Mouse (Mus musculus) granulocyte monocyte progenitor cell, adult 5-6 weeks (primary cell): Measurements from ENCODE around the gene Lef1. TPM values are rescaled to one million over a fixed set of nuclear protein-coding genes. Genes with fewer than 3 reads are reported as not detected.

Experiments
- ATAC-seq: replicated peaks from 2 replicates; pipeline ENCODE4 v1.8.0; 2016; ENCODE audit warnings: mild to moderate bottlenecking, moderate TSS enrichment, inconsistent platforms; ENCODE audit not compliant: poor library complexity, severe bottlenecking
- total RNA-seq, 2 experiments: library from RNA; stranded (forward) in 1 of 2; stranded (reverse) in 1 of 2; fragments of 200-712, 200-1000 nt in 1 of 2; fragments of >200 nt in 1 of 2; fragmentation: Nextera tagmentation in 1 of 2; gene quantifications; 2 replicates each; pipeline ENCODE4 v1.2.3; 2014 to 2017

Lef1 gene
- total RNA-seq (2014; fragmentation: Nextera tagmentation) (not detected in 2 replicates), total RNA-seq (2017) (not detected in 2 replicates)

DNA sequence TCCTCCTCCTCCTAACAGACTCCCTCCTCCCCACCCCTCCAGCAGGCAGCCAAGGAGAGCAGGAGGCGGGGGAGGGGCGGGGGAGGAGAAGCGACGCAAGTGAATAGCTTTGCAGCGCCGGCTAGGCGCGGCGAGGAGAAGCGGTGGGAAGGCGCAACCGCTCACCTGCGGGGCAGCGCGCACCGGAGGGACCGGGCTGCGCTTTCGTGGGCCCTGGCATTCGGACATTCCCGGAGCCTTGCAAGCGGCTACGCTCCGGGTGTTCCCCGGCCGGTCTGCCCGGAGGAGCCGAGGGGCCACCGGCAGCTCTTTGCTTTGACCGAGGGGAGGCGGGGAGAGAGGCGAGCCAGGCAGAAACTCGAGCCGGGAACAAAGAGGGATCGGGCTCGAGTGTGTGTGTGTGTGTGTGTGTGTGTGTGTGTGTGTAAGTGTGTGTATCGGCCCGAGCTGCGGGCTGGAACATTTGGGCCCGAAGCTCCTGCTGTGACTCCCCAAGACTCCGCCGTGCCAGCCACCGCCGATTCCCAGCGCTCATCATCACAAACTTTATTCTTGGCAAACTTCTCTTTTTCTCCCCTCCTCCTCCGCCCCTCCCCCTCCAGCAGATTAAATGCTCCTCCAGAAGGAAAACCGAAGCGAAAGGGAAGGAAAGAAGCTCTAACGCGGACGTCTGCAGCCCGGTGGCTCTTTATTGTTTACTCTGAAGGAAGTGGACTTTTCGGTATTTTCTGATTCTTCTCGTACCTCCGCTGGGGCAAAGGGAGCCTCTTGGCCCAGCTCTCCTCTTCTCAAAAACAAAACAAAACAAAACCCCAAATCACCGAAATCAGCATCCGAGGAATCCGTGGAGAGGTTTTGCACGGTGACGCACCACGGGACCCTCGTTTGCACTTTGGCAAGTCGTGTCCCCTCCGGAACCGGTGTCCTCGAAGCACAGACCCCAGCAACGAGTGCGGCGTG, at the start of gene Lef1:
Gene Lef1 (plus strand): TSS at position 281 of the 960 bp plus-strand sequence.
- no peak for ATAC-seq

DNA sequence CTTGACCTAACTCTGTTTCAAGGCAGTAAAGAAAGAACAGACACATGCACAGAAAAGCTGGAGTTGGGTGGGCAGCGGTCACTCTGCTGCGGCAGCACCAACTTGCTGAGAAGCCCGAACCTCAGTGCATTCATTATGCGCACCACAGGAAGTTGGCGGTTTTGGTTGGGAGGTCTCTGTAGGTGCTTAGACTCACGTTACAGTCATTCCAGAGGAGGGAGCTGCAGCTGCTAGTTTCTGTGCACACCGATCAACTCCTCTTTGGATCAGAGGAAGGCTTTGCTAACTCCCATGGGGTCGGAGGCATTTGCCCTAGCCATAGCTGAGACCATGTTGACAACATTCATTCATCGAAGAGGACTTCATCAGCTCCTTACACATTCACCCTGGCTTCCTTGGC, 45.3 kb upstream of the Lef1 start:
- ATAC-seq, result no peak

DNA sequence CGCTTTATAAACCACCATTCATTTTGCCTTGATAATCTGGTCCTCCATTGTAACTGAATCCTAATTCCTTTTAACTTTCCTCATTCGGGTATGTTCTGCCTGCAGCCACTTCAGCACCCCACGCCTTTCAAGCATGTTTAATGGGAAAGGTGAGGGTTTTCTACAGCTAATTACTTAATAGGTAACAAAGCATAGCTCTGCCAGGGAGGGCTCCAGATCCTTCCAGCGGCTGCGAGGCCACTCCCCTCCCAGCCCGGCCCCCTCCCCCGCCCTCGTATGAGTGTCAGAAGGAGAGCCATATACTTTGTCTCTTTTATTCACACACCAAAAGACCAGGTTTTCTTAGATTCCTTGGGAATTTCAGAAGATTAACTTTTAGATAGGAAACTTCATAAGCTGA, 44.1 kb upstream of the Lef1 start:
- no peak for ATAC-seq

DNA sequence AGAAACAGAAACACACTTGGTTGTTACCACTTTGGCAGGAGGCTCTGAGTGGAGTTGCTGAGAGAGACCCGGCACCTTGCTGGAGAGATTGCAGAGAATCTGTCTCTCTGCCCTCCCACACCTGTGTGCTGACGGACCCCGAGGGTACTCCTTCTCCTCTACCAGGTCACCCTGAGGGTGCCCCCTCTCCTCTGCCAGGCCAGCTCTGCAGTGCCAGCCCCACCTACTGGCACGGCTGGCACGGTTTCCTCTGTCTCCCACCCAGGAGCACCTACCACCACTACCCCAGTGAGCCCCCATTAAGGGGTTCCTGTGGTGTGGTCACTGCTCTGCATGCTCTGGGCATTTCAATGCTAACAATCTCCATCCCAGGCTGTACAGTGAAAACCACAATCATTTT, 42.3 kb upstream of the Lef1 start:
- no peak for ATAC-seq

DNA sequence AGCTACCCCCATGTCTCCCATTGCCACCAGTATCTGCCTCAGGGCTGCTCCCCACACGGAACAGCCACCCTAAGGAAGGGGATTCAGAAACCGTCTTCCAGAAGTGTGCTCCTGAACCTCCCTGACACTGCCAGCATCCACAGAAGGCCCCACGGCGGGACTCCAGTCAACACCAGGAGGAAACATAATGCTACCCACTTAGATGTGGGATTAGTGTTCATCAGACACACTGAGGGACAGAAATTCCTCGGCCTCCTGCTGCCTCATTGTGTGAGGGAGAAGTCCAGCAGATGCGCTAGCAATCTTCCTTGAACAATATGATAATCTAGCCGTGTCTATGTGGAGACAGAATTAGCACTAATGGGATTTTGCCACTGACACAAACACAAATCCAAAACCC, 40.1 kb upstream of the Lef1 start:
- ATAC-seq, result no peak

DNA sequence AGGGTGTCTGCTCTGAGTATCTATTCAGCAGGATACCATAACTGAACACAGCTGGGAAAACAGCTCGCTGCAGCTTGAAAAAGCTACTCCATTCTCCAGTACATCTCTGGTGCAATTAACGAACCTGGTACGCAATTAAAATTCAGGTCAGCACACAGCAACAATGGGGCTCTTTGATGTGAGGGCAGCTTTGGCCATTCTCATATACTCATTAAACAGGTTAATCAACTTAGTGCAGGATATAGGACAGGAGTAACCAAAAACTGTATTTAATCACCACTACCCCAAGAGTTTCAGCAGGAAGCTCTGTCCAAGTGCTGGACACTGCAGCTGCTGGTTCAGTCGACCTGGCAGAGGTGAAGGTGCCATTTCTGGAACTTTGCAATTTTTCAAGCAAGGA, 37.6 kb upstream of the Lef1 start:
- no peak for ATAC-seq

DNA sequence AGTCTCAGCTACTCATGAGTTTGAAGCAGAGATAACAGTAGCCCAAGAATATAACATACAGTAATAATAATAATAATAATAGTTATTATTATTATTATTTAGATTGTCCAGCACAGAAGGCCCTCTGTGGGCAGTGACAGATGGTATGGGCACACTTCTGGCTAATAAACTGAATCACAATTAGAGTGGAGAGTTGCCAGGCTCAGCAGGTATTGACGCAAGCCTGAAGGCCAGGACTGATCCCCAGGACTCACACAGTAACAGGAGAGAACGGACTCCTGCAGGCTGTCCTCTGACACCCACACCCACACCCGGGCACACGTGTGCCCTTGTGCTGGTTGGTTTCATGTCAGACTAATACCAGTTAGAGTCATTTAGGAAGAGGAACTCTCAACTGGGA, 36.3 kb upstream of the Lef1 start:
- ATAC-seq, result no peak

DNA sequence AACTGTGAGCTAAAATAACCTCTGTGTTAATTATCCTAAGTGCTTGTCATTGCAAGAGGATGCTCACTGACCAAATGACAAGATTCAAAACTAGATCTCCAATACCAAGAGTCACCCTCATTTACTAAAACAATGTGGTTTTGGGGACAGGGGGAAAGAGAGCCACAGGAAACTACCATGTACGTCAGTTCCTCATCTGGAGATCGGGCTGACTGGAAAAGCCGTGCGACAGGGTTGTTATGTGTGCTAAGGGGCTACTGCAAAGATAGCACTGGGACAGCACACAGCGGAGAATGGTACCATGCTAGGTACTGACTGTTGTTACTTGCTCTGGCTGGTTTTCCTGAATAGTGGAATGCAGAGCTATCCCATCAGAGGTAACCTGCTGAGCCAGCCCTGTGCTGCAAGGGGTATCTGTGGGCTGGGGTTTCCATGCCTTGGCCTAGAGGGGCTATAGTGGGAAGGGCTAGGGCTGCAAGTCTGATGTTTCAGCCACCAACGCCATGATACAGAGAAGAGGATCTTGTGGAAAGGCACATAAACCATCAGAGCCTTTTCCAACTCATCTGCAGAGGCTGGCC, 32.1 kb upstream of the Lef1 start:
- peak; percentile 70 for ATAC-seq

DNA sequence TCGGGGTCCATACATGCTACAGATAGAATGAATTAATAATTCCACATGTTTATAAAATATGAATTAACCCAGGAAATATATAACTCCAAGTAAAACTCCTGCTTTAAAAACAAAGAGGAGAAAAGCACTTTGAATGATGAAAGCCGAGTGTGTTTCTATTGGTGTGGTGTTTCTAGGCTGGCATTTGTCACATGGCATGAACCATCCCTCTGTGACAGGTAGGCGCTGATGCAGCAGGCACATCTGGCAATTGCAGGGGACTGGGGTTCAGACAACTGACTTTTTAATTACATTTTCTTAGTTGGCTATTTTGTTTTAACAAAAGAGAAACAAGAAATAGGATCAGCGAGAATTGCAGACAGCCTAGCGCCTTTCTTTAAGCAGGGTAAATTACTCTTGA, 31.6 kb upstream of the Lef1 start:
- no peak for ATAC-seq

DNA sequence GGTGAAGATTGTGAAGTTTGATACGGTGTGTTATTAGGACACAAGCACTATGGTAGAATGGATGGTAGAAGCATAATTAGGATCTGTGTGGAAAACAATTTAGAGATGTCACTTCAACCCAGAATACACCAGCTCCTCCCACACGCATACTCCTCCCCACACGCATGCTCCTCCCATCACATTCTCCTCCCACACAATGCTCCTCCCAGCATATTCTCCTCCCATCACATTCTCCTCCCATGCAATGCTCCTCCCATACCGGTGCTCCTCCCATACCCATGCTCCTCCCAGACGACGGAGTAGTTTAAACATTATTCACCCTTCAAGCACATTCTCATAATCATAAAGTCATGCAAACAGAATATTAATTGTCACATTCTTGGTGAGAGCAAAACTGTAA, 26.5 kb upstream of the Lef1 start:
- 0 out of 2 replicates have a peak, but pooled peaks have one; percentile 40 for ATAC-seq

DNA sequence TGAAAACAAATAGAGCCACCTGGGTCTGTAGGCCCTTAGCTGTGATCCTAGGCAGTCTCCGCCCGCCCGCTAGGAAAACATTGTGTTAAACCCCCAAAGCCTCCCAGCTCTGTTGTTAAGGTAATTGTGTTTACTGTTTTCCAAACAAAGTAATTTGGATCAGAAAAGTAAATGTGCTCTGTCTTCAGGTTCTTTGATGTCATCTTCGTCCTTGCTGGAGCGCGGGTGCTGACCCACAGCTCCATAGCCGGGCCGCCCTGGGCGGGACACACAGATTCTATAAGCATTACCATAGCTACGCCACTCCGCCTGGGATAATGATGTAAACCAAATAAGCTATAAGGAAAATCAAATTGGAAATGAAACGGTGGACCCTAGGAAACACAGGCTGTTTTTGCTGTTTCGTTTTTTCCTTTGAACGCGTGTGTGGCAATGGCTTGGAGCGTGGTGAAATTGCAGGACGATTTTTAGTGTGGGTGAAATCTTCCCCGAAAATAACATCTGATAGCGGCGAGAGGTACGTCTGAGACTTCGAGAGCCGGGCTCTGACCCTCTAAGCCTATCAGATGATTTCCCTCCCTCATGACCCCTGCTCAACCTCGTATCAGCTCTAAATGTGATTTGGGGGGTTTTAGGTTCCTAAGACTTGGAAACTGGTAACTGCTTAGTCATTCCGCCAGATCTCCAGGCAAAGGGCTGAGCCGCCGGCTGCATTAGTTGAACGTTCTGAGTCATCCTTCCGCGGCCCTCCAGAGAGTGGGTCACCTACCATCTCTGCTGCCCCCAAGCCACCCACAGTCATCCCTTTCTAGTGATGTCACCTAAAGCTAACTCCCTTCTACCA, 25.3 kb upstream of the Lef1 start:
- peak; percentile 78 for ATAC-seq

DNA sequence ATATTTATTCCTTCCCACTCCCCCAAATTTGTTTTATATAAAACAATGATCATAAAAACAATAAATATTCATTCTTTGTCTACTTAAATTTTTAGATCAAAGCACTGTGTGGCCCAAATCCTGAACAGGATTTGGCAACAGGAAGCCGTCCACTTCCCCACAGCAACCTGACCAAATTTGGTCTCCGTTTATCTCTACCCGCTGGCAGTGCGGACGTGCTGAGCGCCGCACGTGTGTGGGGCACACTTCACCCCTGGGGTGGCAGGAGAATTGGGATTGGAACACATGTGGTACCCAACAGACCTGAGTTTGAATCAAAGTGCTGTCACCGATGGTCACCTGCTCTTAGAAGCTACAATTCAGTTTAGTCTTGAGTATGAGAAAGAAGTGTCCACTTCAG, 24.3 kb upstream of the Lef1 start:
- ATAC-seq, result peak; percentile 90

DNA sequence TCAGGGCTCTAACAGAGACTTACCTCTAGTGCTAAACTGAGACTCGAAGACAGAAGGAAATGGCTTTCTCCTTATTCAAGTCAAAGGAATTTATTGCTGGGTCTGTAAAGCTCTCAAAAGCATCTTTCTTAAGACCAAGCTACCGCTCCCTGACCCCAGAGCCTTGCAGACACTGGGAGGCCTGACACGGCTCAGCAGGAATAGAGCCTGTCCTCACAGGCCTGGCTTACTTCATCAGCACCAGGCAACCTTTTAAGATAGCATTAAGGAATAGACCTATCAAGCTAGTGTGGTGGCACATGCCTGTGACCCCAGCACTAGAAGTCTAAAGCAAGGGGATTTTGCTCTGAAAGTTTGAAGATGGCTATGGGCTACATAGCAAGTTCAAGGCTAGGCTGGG, 20.6 kb upstream of the Lef1 start:
- no peak for ATAC-seq

DNA sequence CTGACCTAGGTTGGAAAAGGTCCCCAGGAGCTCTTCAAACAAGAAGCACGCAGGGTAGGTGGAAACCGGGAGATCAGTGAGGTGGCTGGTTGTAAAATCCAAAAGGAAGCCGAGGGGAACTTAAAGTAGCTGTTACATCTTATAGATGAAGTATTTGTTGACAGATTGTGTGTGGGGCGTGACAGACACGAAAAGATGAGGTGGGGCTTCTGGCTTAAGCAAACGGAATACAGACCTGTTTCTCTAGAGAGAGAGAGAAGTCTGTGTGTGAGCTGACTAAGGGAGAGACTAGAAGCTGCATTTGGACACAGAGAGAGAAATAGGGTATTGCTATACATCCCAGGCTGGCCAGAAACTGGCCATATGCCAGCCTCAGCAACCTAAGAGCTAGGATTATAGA, 18.2 kb upstream of the Lef1 start:
- ATAC-seq, result no peak

DNA sequence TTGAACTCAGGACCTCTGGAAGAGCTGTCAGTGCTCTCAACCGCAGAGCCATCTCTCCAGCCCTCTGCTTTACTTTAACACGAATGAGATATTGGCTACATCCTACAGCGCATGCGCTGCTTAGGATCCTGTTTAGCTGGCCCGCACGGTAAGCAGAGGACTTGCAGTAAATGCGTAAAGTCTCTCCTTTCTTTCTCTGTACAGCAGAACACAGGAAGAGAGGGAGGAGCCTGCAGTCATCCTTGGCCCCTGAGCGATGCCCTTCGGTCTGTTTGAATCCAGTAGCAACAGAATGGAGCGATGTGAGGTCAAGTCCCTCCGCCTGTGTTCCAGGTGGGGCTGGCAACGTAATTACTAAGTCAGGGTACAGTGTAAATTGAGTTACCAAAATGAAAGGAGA, 16.5 kb upstream of the Lef1 start:
- no peak for ATAC-seq

DNA sequence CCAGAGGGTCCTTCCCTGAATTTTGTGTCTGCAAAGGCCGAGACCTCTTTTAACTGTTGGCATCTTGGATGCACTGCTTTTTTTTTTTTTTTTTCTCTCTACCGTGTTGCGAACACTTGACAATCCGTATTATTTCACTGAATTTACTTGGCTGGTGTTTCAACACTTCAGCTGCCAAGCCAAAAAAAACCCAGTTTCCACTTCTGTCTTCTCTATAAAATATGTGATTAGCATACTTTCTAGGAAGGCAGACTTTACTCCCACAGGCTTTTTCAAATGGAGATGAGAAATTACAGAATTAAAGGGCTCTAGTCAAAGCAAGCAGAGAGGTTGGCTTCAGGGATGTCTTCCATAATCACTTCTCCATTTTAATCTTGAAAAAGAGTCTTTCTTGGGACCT, 14.2 kb upstream of the Lef1 start:
- no peak for ATAC-seq

DNA sequence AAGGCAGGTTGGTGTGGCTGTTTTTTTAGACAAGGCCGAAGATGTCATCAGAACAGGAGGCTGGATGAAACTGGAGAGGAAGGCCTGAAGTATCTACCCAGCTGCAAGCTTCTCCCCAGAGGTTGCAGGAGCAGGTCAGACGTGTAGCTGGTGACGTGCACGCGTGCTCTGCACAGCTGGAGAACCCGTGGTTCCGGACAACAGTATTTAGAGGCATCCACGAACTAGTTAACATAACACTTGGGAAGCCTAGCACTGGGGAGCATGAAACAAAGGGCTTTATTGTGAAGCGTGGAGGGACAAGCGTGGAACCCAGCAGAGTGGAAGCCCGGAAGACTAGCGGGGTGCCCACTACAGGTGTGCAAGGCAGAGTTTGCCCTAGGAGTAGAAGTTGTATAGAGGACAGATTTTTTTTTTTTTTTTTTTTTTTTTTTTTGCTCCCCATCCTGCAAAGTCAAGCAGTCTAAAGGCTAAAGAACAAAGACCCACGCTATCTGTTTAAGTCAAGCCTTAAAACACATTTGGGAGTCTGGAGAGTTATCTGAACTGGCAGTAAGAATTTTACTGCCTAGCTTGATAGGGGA, 8.0 kb upstream of the Lef1 start:
- ATAC-seq, result no peak

DNA sequence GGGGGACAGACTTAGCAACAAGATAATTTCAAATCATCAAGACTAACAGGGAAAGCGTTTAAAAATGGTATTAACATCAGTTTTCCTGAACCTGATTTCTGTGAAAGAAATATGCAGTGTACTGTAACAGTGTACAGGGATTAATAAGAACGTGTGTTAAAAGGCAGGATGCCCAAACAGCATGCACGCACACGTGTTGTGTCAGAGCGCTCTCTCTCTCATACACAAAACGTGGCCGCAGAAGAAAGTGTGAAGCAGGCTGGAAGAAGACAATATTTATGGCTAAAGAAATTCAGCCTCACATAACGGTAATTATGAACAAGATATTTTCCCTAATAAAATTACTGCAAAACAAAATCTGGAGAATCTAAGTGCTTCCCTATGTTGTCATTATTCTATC, 4.9 kb upstream of the Lef1 start:
- no peak for ATAC-seq

DNA sequence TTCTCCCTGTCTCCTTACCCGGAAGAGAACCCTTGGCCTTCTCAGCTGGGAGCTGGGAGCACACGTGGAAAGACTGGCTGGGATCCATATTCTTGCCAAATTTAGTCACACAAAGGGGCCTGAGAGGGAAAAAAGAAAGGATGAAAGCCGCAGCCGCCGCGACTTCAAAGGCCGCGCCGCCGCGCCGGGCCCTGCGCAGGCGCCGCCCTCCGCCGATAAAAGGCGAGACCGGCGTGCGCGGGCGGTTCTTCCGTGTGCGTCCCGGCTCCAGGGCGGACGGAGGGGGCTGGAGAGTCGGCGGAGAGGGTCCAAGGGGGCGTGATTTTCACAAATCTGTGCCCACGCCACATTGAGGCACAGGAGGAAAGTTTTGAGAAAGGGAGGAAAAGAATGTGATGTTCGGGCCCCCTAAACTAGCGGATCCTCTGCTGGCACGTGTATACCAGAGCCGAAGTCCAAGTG, 4.3 kb upstream of the Lef1 start:
- peak; percentile 37; the same call in 1 of the 2 replicates for ATAC-seq
